Mouse (Mus musculus) kidney, postnatal 10 days (tissue): ENCODE measurements around the gene Hdac10.
A peak's percentile ranks its signal among the peaks of the same experiment; 100 is the strongest.

Experiments used
- DNase-seq: peaks from one replicate; pipeline ENCODE4 v3.0.0; 2021; ENCODE audit warnings: mixed read lengths

Hdac10 gene

DNA sequence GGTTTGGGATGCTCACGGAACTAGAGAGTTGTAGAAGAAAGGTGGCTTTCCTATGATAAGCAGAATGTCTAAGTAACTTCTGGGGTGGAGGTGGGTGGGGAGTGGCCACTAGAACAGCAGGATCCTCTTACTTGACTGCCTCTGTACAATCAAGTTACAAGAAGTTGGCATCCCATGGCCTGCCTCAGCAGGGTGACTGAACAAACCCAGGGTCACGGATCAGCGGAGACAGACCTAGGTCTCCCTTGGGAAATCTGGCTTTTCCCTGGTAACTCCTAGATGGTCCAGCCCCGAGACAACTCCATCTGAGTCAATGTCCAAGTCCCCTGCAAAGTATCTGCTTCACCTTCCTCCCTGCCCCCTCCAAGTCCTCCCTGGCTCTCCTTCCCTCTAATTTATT lies 19.4 kb upstream of the Hdac10 start:
- no peak for DNase-seq

- no peak for DNase-seq
Observed at GRCm38 (mm10) chr15:89147456-89147855, 19.0 kb upstream of the Hdac10 start.

- peak; percentile 69 for DNase-seq
Observed at GRCm38 (mm10) chr15:89147024-89147423, 18.5 kb upstream of the Hdac10 start.

DNA sequence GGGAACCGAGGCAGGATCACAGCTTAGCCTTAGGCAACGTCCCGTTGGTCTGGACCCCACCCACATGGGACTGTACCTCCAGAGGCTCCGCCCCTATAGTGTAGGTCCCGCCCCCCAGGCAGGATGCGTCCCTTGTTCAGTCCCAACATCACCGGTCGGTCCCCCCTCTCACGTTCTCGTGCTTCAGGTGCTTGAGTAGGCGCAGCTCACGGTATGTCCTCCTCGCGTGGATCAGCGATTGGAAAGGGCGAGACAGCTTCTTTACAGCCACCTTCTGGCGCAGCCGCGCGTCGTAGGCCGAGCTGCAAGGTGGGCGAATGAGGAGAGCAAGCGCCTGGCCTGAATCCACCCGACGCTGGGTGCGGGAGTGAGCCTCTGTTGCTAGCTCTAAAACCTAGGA lies 18.0 kb upstream of the Hdac10 start:
- DNase-seq = peak; percentile 71

DNA sequence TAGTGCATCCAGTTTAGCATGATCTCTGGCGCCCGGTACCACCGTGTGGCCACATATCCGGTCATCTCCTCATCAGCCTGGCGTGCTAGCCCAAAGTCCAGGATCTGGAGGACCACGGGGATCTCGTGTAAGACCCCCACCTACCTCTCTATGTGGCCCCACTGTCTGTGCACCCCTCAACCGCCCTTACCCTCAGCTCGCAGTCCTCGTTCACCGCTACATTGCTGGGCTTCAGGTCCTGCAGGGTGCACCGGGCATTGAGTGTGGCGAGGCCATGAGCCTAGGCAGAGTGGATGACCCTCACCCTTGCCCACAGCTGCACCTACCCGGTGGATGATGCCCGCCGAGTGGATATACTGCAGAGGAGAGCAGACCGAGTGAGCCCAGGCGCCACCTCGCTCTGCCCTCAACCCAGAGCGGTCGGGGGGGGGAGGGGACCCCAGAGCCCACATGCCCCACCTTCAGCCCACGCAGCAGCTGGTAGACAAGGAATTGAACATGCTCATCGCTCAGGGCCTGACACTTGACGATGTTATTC lies 17.4 kb upstream of the Hdac10 start:
- no peak for DNase-seq

DNA sequence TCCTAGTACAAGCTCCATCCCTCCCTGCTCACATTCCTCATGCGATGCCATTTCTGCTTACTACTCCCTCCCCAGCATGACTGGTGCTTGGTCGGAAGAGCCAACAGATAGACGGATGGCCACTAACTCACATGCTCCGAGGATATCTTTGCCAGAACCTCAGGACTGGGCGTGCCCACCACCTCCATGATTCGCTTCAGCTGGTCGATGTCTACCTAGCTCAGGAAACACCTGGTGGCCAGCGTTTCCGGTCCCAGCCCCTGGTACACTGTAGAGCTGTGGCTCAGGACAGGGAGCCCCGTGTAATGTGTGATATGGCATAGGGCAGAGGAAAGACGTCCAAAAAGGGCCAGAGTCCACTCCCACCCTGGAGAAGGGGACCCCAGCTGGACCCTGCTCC lies 16.5 kb upstream of the Hdac10 start:
- no peak for DNase-seq

DNA sequence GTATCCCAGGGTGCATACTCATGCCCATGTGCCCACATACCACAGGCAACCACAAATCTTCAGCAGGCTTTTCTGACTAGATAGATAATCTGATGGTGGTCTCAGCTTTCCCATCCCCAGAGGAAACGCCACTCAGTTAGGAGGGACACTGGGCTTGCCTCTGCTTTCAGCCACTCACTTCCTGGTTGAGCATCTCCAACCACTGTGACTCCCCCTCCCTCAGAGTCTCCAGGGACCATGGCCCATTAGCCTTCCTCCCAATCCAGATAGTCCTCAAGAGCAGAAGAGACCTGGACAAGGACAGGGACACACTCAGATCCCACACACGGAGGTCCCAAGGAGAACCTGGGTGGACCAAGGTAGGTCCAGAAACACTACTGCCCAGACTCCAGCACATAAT lies 14.6 kb upstream of the Hdac10 start:
- no peak for DNase-seq

GRCm38 (mm10) chr15:89141905-89142304 lies 13.4 kb upstream of the Hdac10 start:
- DNase-seq = no peak

DNA sequence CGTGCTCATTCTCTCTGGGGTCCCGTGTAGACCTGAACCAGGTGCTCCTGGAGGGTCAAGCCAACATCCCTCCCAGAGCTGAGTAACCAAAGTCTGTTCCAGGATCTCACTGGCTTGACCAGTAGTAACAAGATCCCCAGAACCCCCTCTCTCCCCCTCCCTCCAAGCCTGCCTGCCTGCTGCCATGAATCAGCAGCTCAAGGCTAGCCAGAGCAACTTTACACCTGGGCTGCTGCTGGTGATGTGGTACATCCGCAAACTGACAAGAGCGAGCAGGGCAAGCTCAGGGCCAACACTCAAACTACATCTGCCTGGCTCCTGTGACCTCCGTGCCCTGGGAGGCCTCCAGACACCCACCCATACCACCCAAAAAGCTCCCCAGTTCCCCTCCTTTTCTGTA lies 12.9 kb upstream of the Hdac10 start:
- DNase-seq = peak; percentile 33

- DNase-seq = peak; percentile 78
Observed at GRCm38 (mm10) chr15:89140659-89141252, 12.3 kb upstream of the Hdac10 start, which contains the start of gene Mapk12. Gene Mapk12 (minus strand): TSS chr15:89140703.

- peak; percentile 57 for DNase-seq
Observed at GRCm38 (mm10) chr15:89140048-89140658, 11.7 kb upstream of the Hdac10 start.

- no peak for DNase-seq
Observed at GRCm38 (mm10) chr15:89138531-89138930, 10.0 kb upstream of the Hdac10 start.

DNA sequence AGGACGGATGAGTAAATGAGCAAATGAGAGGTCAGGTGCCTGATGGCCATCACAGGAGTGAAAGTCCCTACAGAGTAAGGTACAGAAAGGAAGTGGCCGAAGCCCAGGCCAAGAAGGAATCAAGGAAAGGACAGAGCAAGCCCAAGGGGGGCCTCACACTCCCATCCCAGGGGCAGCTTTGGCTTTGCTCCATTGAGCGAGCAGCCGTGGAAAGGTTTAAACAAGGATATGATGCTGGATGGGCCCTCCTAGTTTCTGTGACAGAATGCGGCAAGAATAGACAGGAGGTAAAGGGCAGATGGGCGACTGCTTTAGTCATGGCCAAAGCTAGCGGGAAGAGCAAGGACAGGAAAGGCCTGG lies 9.5 kb upstream of the Hdac10 start:
- no peak for DNase-seq

DNA sequence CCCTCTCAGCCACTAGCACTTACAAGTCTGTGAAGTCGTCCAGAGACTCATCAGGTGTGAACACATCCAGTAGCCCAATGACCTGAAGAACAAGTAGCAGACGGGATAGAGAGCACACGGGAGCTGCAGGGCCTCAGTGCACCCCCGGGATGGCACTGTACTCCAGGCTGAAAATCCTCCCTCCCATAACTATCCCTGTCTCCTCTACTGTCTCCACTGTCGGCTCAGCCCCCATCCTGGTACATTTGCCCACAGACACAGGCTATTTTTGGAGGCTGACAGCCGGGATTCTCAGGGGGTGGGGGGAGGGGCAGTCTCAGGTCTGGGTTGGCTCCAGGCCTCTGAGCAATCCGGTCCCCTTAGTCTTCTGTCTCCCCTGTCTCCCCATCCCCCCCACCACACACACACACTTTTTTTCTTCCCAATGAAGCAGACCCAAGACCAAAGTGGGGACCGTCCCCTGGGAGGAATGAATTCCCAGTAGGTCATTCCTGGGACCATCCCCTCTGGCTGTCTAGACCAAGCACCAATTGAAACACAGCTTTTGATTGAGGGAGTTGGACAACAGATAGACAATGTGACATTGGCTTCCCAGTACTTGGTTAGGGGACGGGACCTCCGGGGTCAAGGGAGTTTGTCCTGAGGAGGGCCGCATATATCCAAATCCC lies 9.0 kb upstream of the Hdac10 start:
- no peak for DNase-seq

GRCm38 (mm10) chr15:89136461-89137155 lies 8.1 kb upstream of the Hdac10 start:
- DNase-seq = no peak

GRCm38 (mm10) chr15:89131316-89131715 lies 2.8 kb upstream of the Hdac10 start:
- no peak for DNase-seq

DNA sequence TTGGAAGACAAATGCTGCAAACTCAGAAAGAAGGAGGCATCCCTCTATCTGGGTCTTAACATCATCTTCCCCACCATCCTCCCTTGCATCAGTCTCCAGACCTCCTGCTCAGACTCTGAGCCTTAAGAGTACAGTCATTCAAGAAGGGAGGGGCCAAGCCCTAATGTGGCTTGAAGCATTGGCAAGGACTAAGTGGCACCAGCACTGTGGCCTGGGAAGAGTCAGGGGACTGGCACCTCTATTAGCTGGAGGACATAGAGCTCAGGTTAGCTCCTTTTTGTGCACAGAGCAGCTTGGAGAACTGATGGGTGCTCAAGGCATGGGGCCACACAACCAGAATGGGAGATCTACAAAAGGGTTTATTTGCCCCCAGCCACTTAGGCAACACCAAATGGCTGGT lies 1.7 kb upstream of the Hdac10 start:
- DNase-seq = no peak

- no peak for DNase-seq
Observed at GRCm38 (mm10) chr15:89127364-89127940, 1.0 kb downstream of the Hdac10 start.

- no peak for DNase-seq
Observed at GRCm38 (mm10) chr15:89126622-89127021, 1.9 kb downstream of the Hdac10 start.

GRCm38 (mm10) chr15:89125351-89125750 lies 3.1 kb downstream of the Hdac10 start:
- DNase-seq = no peak

GRCm38 (mm10) chr15:89124312-89124711 lies 4.2 kb downstream of the Hdac10 start:
- DNase-seq = no peak

DNA sequence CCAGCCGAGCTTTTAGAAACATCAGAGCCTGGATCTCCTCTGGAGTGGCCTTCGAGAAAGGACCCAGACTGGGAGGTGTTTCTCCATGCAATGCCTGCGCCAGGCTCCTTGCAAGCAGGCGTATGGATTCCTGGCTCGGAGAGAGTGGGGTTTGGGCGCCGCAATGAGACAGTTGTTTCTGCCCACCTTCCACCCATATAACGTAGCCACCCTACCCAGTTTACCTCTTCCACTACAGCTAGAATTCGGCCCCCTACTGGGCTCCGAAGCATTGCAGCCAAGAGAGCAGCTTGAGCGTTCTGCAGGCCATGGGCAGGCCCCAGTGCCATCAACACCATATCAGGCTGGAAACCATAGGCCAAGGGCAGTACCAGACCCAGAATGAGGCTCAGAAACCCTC lies 4.9 kb downstream of the Hdac10 start:
- DNase-seq = peak; percentile 66
